Mouse (Mus musculus) heart, embryonic 16.5 days (tissue): ENCODE data around the gene Bnip3. TPM values are rescaled to one million over a fixed set of nuclear protein-coding genes. Genes with fewer than 3 reads are reported as not detected.

Experiments
- ATAC-seq: fragments of 200-750 bp; cut with Nextera tagmentation; replicated peaks from 2 replicates; pipeline ENCODE4 v1.8.0; 2017; ENCODE audit warnings: moderate number of reproducible peaks; ENCODE audit not compliant: insufficient read depth, low FRiP score; ENCODE audit errors: extremely low read depth
- H3K27ac ChIP-seq: fragments of 300-500 bp; sonication (generic); 2 replicates; pipeline ENCODE4 v1.5.1; 2014; ENCODE audit warnings: mild to moderate bottlenecking, low read length, control low read depth, moderate library complexity
- H3K27me3 ChIP-seq: fragments of 300-500 bp; sonication (generic); 2 replicates; pipeline ENCODE4 v1.6.1; 2014; ENCODE audit warnings: low read length, mixed read lengths; ENCODE audit not compliant: control insufficient read depth, insufficient read depth
- H3K36me3 ChIP-seq: fragments of 300-500 bp; sonication (generic); 2 replicates; pipeline ENCODE4 v1.6.1; 2014; ENCODE audit not compliant: control insufficient read depth, insufficient read depth
- H3K4me1 ChIP-seq: fragments of 300-500 bp; sonication (generic); 2 replicates; pipeline ENCODE4 v1.6.1; 2014; ENCODE audit warnings: low read length, mixed read lengths; ENCODE audit not compliant: control insufficient read depth, insufficient read depth
- H3K4me2 ChIP-seq: fragments of 300-500 bp; sonication (generic); 2 replicates; pipeline ENCODE4 v1.6.1; 2014; ENCODE audit warnings: low read depth, mild to moderate bottlenecking, control low read depth, low read length
- H3K4me3 ChIP-seq: fragments of 300-500 bp; sonication (generic); 2 replicates; pipeline ENCODE4 v1.5.1; 2014; ENCODE audit warnings: mild to moderate bottlenecking, control low read depth, low read length
- H3K9ac ChIP-seq: fragments of 300-500 bp; sonication (generic); 2 replicates; pipeline ENCODE4 v1.6.1; 2014; ENCODE audit warnings: low read length, control low read depth
- H3K9me3 ChIP-seq: fragments of 300-500 bp; sonication (generic); replicated peaks from 2 replicates; pipeline ENCODE4 v1.6.1; 2016; ENCODE audit warnings: low read length; ENCODE audit not compliant: control insufficient read depth
- WGBS: fragments of 180-500 bp; shearing (Covaris S2); extraction: QIAGEN DNeasy Blood & Tissue Kit; methylation state at CpG from one replicate; pipeline ENCODE4 v1.1.7; 2014; 5-methylcytosine and 5-hydroxymethylcytosine counted together
- polyA plus RNA-seq: library from polyadenylated mRNA; unstranded; fragments of >200 nt; fragmentation: Nextera tagmentation; extraction: Ambion mirVana; gene quantifications from 2 replicates; pipeline ENCODE4 v1.2.1, GENCODE M21; 2015

Gene Bnip3
- polyA plus RNA-seq, result 258 and 260 TPM in 2 replicates

GRCm38 (mm10) chr7:138909277-138910192 is at the start of gene Bnip3:
Gene Bnip3, minus strand, starts transcription at chr7:138909519.
- H3K4me1 ChIP-seq, result peaks cover 25% of the 10 kb centered on the region
- H3K4me3 ChIP-seq, result peak within 1 kb of the TSS; percentile 93
- H3K9me3 ChIP-seq, result no peaks in the 10 kb centered on the region
- H3K9ac ChIP-seq, result peak within 1 kb of the TSS; percentile 92
- peak within 1 kb of the TSS; percentile 86 for H3K27ac ChIP-seq
- peak within 1 kb of the TSS; percentile 82 for H3K4me2 ChIP-seq
- under 1% methylated on average over 54 of the region's 66 CpGs for WGBS
- peak; percentile 92 for ATAC-seq
- no peaks in the 10 kb centered on the region for H3K36me3 ChIP-seq
- no peaks in the 10 kb centered on the region for H3K27me3 ChIP-seq

- no peak overlapping the region for H3K4me3 ChIP-seq
- H3K27me3 ChIP-seq, result no peaks in the 10 kb centered on the region
- no peak overlapping the region for H3K9ac ChIP-seq
- H3K4me1 ChIP-seq, result no peaks in the 10 kb centered on the region
- WGBS, result 62% methylated on average over 6 of the region's 6 CpGs
- H3K36me3 ChIP-seq, result no peaks in the 10 kb centered on the region
- no peak overlapping the region for H3K27ac ChIP-seq
- no peak for ATAC-seq
- no peak overlapping the region for H3K4me2 ChIP-seq
- no peaks in the 10 kb centered on the region for H3K9me3 ChIP-seq
Measured at GRCm38 (mm10) chr7:138957106-138957505, 47.8 kb upstream of the Bnip3 start.

- no peak for ATAC-seq
- no peak overlapping the region for H3K27ac ChIP-seq
- 75% methylated on average over 7 of the region's 7 CpGs for WGBS
- no peak overlapping the region for H3K4me3 ChIP-seq
- no peaks in the 10 kb centered on the region for H3K27me3 ChIP-seq
- H3K36me3 ChIP-seq, result no peaks in the 10 kb centered on the region
- no peaks in the 10 kb centered on the region for H3K4me1 ChIP-seq
- H3K9me3 ChIP-seq, result no peaks in the 10 kb centered on the region
- H3K9ac ChIP-seq, result no peak overlapping the region
- H3K4me2 ChIP-seq, result no peak overlapping the region
Measured at GRCm38 (mm10) chr7:138955787-138956186, 46.5 kb upstream of the Bnip3 start.

- Histone ChIP-seq H3K4me1 (no peaks in the 10 kb centered on the region), H3K36me3 (no peaks in the 10 kb centered on the region), H3K27ac (no peak overlapping the region), H3K4me2 (no peak overlapping the region), H3K27me3 (no peaks in the 10 kb centered on the region; the same call in 1 of the 2 replicates), H3K9me3 (no peaks in the 10 kb centered on the region), H3K4me3 (no peak overlapping the region), H3K9ac (no peak overlapping the region)
- whole genome bisulfite sequencing, result 64% methylated on average over 8 of the region's 8 CpGs
- no peak for ATAC-seq
Measured at GRCm38 (mm10) chr7:138948309-138948708, 39.0 kb upstream of the Bnip3 start.

GRCm38 (mm10) chr7:138947741-138948140 is 38.4 kb upstream of the Bnip3 start:
- Histone ChIP-seq H3K4me3 (no peak overlapping the region), H3K9ac (no peak overlapping the region), H3K4me1 (no peaks in the 10 kb centered on the region), H3K9me3 (no peaks in the 10 kb centered on the region), H3K4me2 (no peak overlapping the region), H3K36me3 (no peaks in the 10 kb centered on the region), H3K27me3 (peaks cover 6% of the 10 kb centered on the region), H3K27ac (no peak overlapping the region)
- ATAC-seq, result no peak
- 79% methylated on average over 8 of the region's 8 CpGs for WGBS

GRCm38 (mm10) chr7:138945668-138946067 is 36.3 kb upstream of the Bnip3 start:
- H3K27me3 ChIP-seq, result peaks cover 26% of the 10 kb centered on the region
- H3K4me1 ChIP-seq, result peaks cover 4% of the 10 kb centered on the region; the same call in 1 of the 2 replicates
- H3K9me3 ChIP-seq, result no peaks in the 10 kb centered on the region
- H3K4me2 ChIP-seq, result no peak overlapping the region
- H3K9ac ChIP-seq, result no peak overlapping the region
- WGBS, result 42% methylated on average over 3 of the region's 3 CpGs
- ATAC-seq, result no peak
- H3K36me3 ChIP-seq, result no peaks in the 10 kb centered on the region
- no peak overlapping the region for H3K4me3 ChIP-seq
- no peak overlapping the region for H3K27ac ChIP-seq

GRCm38 (mm10) chr7:138942301-138942700 is 33.0 kb upstream of the Bnip3 start:
- H3K9ac ChIP-seq, result no peak overlapping the region
- no peaks in the 10 kb centered on the region for H3K36me3 ChIP-seq
- H3K4me3 ChIP-seq, result no peak overlapping the region
- 79% methylated on average over 1 of the region's 1 CpGs for WGBS
- H3K4me2 ChIP-seq, result no peak overlapping the region
- H3K27me3 ChIP-seq, result peaks cover 50% of the 10 kb centered on the region
- H3K27ac ChIP-seq, result no peak overlapping the region
- H3K4me1 ChIP-seq, result peaks cover 7% of the 10 kb centered on the region; the same call in 1 of the 2 replicates
- ATAC-seq, result no peak
- no peaks in the 10 kb centered on the region for H3K9me3 ChIP-seq

GRCm38 (mm10) chr7:138941571-138941970 is 32.3 kb upstream of the Bnip3 start:
- no peak overlapping the region for H3K9ac ChIP-seq
- H3K4me1 ChIP-seq, result peaks cover 7% of the 10 kb centered on the region; the same call in 1 of the 2 replicates
- H3K36me3 ChIP-seq, result no peaks in the 10 kb centered on the region
- peaks cover 50% of the 10 kb centered on the region for H3K27me3 ChIP-seq
- peak overlapping the region; percentile 70; the same call in 1 of the 2 replicates for H3K4me2 ChIP-seq
- whole genome bisulfite sequencing, result 36% methylated on average over 5 of the region's 5 CpGs
- no peak overlapping the region for H3K27ac ChIP-seq
- ATAC-seq, result no peak
- H3K9me3 ChIP-seq, result no peaks in the 10 kb centered on the region
- no peak overlapping the region; the same call in 1 of the 2 replicates for H3K4me3 ChIP-seq
